Mouse (Mus musculus): ENCODE measurements at regions not wholly inside any gene's neighbourhood (a gene's known extent, or its start where the extent isn't known, plus 50 kb on each side); places are given as distances from the start of the nearest gene placed in this dataset.

DNA sequence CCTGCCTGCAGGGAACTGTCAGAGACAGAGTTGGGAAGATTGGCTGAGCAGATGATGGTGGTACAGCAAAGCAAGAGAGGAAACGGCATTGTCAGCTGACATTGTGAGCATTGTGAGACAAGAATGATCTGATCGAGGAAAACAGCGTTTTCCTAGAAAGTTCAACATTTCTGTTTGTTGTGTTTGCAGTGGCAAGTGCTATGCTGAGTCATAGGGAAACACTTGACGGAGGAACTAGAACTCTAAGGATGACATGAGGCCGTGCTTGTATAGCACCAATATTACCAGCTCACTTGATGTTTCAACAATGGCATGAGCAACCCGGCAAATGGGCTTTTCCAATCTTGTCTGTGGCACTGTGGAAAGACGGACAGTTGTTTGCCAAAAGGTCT lies 146.7 kb upstream of the Serp2 start:
- no peak for ATAC-seq (replicated peaks; ENCODE audit: low FRiP score)
- H3K9me3 ChIP-seq (replicated peaks) = no peaks in the 10 kb centered on the region
- no peak overlapping the region for H3K4me3 ChIP-seq (replicated peaks)
- H3K27ac ChIP-seq = peak overlapping the region; percentile 34
- H3K9ac ChIP-seq = no peak overlapping the region
- H3K36me3 ChIP-seq = no peaks in the 10 kb centered on the region
- H3K4me1 ChIP-seq = peaks cover 37% of the 10 kb centered on the region
- H3K4me2 ChIP-seq = no peak overlapping the region
- WGBS = 86% methylated on average over 7 of the region's 7 CpGs
- H3K27me3 ChIP-seq = no peaks in the 10 kb centered on the region

DNA sequence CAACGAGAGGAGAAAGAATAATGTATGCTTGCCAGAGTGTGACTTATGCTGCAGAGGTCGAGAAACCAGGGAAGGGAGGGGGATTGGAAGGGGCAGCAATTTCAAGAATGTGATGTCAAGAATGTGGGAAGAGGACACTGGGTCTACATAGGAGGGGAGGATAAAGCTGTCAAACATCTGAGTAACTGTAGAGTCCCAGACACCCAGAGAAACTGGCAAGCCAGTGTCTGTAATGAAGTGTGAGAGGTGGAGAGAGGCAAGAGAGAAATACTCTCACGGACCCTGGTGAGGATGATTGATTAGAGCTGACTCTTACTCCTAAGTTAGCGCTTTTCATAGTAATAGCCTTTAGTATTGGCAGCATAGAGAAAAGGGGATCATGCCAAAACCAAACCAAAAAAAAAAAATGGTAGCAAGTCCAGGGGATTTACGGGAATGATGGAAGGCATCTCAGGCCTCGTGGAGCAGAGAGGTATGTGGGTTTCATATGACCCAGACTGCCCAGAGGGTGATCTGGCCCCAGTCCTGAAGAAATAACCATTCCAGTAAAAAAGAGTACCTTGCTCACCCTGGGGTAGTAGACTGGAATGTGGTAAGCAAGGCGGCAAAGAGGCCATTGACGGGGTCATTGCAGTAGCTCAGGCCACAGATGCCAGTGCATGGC lies 146.2 kb upstream of the Serp2 start:
- H3K36me3 ChIP-seq = no peaks in the 10 kb centered on the region
- 0 out of 2 replicates have a peak, but pooled peaks have one; percentile 13 for ATAC-seq (replicated peaks; ENCODE audit: low FRiP score)
- no peak overlapping the region for H3K9ac ChIP-seq
- WGBS = 40% methylated on average over 8 of the region's 8 CpGs
- peaks cover 39% of the 10 kb centered on the region for H3K4me1 ChIP-seq
- no peaks in the 10 kb centered on the region for H3K9me3 ChIP-seq (replicated peaks)
- no peaks in the 10 kb centered on the region for H3K27me3 ChIP-seq
- H3K4me3 ChIP-seq (replicated peaks) = no peak overlapping the region
- peak overlapping the region; percentile 59 for H3K27ac ChIP-seq
- H3K4me2 ChIP-seq = no peak overlapping the region

DNA sequence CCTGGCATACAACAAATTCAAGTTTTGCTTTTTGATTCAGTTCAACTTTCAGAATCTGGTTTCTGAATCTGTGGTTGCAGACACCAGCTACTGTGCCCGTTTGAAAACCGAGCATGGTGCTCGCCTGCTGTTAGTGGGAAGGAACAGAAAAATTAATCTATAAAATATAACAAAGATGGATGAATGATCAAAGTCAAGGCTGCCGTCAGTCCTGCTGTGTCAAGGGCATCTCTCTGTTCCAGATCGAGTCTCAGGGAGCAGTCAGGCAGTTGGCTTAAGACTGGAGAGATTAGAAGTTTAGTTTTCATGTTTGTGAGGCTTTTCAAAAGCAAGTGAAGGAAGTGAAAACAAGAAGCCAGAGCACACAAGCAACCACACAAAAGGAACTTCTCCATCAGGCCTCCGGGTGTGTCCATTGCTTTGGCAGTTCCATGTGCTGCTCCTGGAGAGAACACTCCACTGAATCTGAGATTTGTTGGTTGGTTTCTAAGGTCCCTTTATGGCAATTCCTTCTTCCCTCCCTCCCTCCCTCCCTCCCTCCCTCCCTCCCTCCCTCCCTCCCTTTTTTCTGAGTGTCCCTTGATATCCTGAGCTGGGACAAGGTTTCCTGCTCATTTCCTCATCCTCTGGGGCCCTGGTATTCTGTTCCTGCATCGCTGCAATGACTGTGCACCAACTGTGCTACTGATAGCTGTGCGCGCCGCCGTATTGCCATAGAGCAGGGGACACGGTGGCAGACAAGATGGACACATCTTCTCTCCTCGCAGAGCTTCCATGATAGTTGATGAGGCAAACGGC lies 145.4 kb upstream of the Serp2 start:
- H3K4me1 ChIP-seq = peaks cover 46% of the 10 kb centered on the region
- H3K27ac ChIP-seq = peak overlapping the region; percentile 63
- no peak overlapping the region for H3K9ac ChIP-seq
- no peak for ATAC-seq (replicated peaks; ENCODE audit: low FRiP score)
- no peak overlapping the region for H3K4me3 ChIP-seq (replicated peaks)
- H3K27me3 ChIP-seq = no peaks in the 10 kb centered on the region
- no peak overlapping the region for H3K4me2 ChIP-seq
- no peaks in the 10 kb centered on the region for H3K9me3 ChIP-seq (replicated peaks)
- H3K36me3 ChIP-seq = no peaks in the 10 kb centered on the region
- 50% methylated on average over 14 of the region's 14 CpGs for WGBS

- H3K9me3 ChIP-seq (replicated peaks) = no peaks in the 10 kb centered on the region
- ATAC-seq (replicated peaks; ENCODE audit: low FRiP score) = no peak
- H3K4me1 ChIP-seq = peaks cover 54% of the 10 kb centered on the region
- no peak overlapping the region for H3K27ac ChIP-seq
- no peak overlapping the region for H3K4me2 ChIP-seq
- no peak overlapping the region for H3K9ac ChIP-seq
- H3K4me3 ChIP-seq (replicated peaks) = no peak overlapping the region
- no peaks in the 10 kb centered on the region for H3K27me3 ChIP-seq
- WGBS = 89% methylated on average over 1 of the region's 1 CpGs
- H3K36me3 ChIP-seq = no peaks in the 10 kb centered on the region
Observed at GRCm38 (mm10) chr14:76701304-76701703, 144.6 kb upstream of the Serp2 start.

DNA sequence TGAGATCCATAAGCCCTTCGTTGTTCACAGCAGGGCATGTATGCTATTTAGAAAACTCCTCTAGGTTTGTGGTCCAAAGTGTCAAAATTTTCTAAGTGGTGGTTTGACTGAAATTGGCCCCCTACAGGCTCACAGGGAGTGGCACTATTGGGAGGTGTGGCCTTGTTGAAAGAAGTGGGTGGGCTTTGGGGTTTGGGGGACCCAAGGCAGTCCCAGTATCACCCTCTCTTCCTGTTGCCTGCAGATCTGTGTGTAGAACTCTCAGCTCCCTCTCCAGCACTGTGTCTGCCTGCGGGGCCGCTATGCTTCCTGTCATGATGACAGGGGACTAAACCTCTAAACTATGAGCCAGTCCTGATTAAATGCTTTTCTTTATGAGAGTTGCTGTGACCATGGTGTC lies 144.1 kb upstream of the Serp2 start:
- no peak overlapping the region for H3K9ac ChIP-seq
- no peak overlapping the region for H3K4me3 ChIP-seq (replicated peaks)
- no peaks in the 10 kb centered on the region for H3K36me3 ChIP-seq
- peaks cover 59% of the 10 kb centered on the region for H3K4me1 ChIP-seq
- no peak overlapping the region for H3K27ac ChIP-seq
- WGBS = 85% methylated on average over 3 of the region's 3 CpGs
- no peaks in the 10 kb centered on the region for H3K9me3 ChIP-seq (replicated peaks)
- ATAC-seq (replicated peaks; ENCODE audit: low FRiP score) = no peak
- no peaks in the 10 kb centered on the region for H3K27me3 ChIP-seq
- H3K4me2 ChIP-seq = no peak overlapping the region

DNA sequence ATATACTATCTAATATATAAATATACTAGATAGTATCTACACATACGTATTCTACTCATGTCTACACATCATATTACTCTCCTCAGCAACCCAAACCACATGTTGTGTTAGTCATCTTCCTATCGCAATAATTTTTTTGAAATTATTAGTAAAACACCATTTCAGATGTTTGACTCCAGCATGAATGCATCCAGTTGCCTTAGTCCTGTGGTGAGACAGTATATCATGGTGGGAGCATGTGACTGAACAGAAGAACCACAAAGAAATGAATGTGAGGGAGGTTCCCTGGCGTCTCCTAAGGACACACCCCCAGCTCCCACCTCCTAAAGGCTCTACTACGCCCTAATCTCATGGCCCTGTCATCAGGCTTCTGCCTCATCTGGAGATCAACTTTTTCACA lies 143.5 kb upstream of the Serp2 start:
- Histone ChIP-seq H3K9me3 (replicated peaks) (no peaks in the 10 kb centered on the region), H3K4me2 (no peak overlapping the region), H3K27ac (no peak overlapping the region), H3K27me3 (no peaks in the 10 kb centered on the region), H3K4me3 (replicated peaks) (no peak overlapping the region), H3K9ac (no peak overlapping the region), H3K4me1 (peaks cover 65% of the 10 kb centered on the region), H3K36me3 (no peaks in the 10 kb centered on the region)
- ATAC-seq (replicated peaks; ENCODE audit: low FRiP score) = no peak
- WGBS = 74% methylated on average over 4 of the region's 4 CpGs

DNA sequence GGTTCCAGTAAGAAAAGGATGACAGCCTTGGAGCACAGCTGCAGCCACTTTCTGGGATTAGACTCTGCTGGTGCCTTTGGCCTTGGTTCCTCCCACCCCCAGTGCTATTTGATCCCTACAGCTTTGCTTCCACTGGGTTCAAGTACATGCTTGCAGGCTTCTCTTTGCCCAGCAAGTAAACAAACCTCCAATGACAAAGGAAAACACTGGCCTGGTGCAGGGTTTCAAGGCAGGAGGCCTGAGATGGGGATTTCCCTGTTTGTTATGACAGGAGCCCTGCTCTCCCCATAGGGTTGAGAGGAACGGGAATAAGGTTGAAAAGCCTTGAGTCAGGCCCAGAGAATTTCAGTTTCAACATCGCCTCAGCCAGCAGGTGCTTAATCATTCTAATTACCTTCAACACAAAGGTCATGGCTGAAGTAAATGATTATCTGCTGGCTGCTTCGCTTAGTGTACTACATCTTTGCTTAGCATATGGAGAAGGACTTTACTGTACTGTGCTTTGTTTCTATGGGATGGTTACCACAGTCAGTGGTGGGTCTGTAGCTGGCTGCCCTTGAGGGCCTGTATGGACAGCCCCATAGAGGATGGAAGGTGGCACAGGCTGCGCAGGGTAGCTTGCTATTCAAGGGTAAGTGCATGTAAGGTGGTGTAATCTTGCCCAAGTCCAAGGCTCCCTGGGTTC lies 142.2 kb upstream of the Serp2 start:
- H3K27me3 ChIP-seq = no peaks in the 10 kb centered on the region
- ATAC-seq (replicated peaks; ENCODE audit: low FRiP score) = peak; percentile 75
- peaks cover 77% of the 10 kb centered on the region for H3K4me1 ChIP-seq
- H3K27ac ChIP-seq = peak overlapping the region; percentile 91
- WGBS = 28% methylated on average over 4 of the region's 4 CpGs
- H3K4me2 ChIP-seq = 0 out of 2 replicates have a peak overlapping the region, but pooled peaks have one; percentile 5
- no peaks in the 10 kb centered on the region for H3K9me3 ChIP-seq (replicated peaks)
- no peak overlapping the region for H3K4me3 ChIP-seq (replicated peaks)
- H3K36me3 ChIP-seq = no peaks in the 10 kb centered on the region
- no peak overlapping the region for H3K9ac ChIP-seq

DNA sequence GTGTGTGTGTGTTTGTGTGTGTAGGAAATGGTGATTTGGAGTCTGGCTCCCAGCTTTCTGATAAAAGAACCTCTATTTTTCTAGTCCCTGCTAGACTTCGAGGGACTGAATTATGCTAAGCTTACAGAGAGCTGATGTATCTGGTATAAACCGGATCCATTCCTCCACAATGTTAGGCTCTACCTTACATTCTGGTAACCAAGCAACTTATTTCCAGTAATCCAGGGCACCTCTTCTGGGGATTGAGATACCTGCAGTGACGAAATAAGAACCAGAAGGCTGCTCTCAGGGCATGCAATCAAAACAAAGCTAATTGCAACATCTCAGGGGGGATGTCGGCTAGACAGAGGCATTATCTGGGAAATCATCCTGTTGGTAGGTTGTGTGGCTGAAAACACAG lies 140.0 kb upstream of the Serp2 start:
- Histone ChIP-seq H3K4me2 (no peak overlapping the region), H3K27me3 (no peaks in the 10 kb centered on the region), H3K27ac (peak overlapping the region; percentile 91), H3K4me1 (peaks cover 70% of the 10 kb centered on the region), H3K9me3 (replicated peaks) (no peaks in the 10 kb centered on the region), H3K4me3 (replicated peaks) (no peak overlapping the region), H3K9ac (no peak overlapping the region), H3K36me3 (no peaks in the 10 kb centered on the region)
- WGBS = 49% methylated on average over 4 of the region's 4 CpGs
- no peak for ATAC-seq (replicated peaks; ENCODE audit: low FRiP score)

DNA sequence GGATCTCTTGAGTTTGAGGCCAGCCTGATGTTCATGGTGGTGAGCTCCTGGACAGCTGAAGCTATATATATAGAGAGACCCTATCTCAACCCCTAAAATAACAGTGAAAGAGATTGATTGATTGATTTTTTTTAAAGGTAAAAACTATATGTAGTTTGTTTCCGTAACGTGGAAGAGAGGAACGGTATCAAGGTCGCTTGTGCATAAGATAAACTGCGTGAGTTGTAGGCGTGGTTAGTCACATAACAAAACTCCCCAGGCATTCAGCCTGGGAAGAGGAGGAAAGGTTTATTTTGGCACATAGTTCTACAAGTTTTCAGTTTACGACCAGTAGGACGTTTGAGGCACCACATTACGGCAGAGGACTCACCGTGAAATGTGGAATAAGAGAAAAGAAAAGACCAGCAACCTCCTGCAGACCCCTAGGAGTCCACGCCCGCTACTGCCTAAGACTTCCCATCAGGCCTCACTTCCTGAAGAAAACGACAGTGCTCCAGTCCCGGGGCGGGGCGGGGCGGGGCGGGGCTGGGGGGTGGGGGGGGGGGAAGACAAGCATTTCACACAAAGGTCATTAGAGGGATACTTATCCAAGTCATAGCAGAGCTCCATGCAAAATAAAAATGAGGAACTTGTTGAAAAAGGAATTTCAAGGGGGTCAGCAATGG lies 139.1 kb upstream of the Serp2 start:
- 0 out of 2 replicates have a peak, but pooled peaks have one; percentile 7 for ATAC-seq (replicated peaks; ENCODE audit: low FRiP score)
- H3K36me3 ChIP-seq = no peaks in the 10 kb centered on the region
- no peak overlapping the region for H3K4me3 ChIP-seq (replicated peaks)
- H3K4me1 ChIP-seq = peaks cover 68% of the 10 kb centered on the region
- no peaks in the 10 kb centered on the region for H3K9me3 ChIP-seq (replicated peaks)
- no peaks in the 10 kb centered on the region for H3K27me3 ChIP-seq
- WGBS = 33% methylated on average over 18 of the region's 18 CpGs
- H3K4me2 ChIP-seq = peak overlapping the region; percentile 17; the same call in 1 of the 2 replicates
- peak overlapping the region; percentile 91 for H3K27ac ChIP-seq
- no peak overlapping the region for H3K9ac ChIP-seq

- WGBS = 54% methylated on average over 8 of the region's 8 CpGs
- H3K4me1 ChIP-seq = peaks cover 68% of the 10 kb centered on the region
- H3K4me3 ChIP-seq (replicated peaks) = no peak overlapping the region
- H3K9me3 ChIP-seq (replicated peaks) = no peaks in the 10 kb centered on the region
- peak overlapping the region; percentile 17; the same call in 1 of the 2 replicates for H3K4me2 ChIP-seq
- ATAC-seq (replicated peaks; ENCODE audit: low FRiP score) = no peak
- H3K27me3 ChIP-seq = no peaks in the 10 kb centered on the region
- no peak overlapping the region for H3K9ac ChIP-seq
- H3K36me3 ChIP-seq = no peaks in the 10 kb centered on the region
- peak overlapping the region; percentile 91 for H3K27ac ChIP-seq
Observed at GRCm38 (mm10) chr14:76694894-76695293, 138.2 kb upstream of the Serp2 start.

DNA sequence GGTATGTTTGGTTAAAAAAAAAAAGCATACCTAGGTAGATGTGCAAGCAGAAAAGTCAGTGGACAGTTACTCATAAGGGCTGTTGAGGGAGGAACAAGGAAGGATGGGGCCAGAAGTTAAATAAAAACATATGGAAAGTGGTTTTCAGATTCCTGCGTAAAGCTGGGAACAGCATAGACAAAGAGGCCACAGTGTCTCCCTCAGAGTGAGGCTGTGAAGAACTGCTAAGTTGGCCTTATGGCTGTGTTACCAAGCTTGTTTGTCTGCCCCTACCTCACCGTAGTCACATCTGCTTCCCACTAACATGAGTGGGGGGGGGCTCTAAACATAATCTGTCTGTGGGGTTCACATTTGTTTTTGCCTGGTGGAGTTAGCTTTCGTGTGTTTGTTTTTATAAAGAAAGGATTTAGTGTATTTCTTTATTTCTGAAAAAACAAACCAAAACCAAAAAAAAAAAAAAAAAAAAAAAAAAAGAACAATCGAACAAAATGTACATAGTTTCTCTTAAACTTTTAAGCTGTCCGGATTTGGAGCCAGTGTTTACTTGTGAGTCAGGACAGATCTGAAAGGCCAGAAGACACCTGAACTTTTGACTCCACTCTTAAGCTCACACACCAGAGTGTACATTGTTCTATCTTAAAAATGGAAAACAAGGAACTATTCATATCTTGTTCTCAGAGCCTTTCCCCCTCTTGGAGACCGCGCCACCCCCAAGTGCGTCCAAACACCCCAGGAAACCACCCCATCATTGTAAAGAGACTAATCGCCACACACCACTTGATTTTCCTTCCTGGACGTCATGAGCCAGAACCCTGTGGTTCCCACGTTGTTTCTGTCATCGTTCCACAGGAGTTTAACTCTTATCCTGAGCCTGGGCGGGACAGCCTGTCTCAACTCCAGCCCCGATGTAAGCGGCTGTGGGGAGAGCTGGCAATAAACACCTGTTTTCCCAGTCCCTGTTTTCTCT lies 136.9 kb upstream of the Serp2 start:
- Histone ChIP-seq H3K4me3 (replicated peaks) (no peak overlapping the region), H3K27me3 (no peaks in the 10 kb centered on the region), H3K27ac (peak overlapping the region; percentile 71), H3K4me2 (no peak overlapping the region), H3K9me3 (replicated peaks) (no peaks in the 10 kb centered on the region), H3K36me3 (no peaks in the 10 kb centered on the region), H3K9ac (no peak overlapping the region), H3K4me1 (peaks cover 60% of the 10 kb centered on the region)
- WGBS = 51% methylated on average over 15 of the region's 15 CpGs
- no peak for ATAC-seq (replicated peaks; ENCODE audit: low FRiP score)
